Mouse (Mus musculus) gastrocnemius, postnatal 36 days (tissue): ENCODE data around the gene Adgrg2. TPM values are rescaled to one million over a fixed set of nuclear protein-coding genes. Genes with fewer than 3 reads are reported as not detected.

Source experiments
- DNase-seq, 2 experiments: peaks; one replicate each; pipeline ENCODE4 v3.0.0; 2022
- intact Hi-C: fragments of 180-260 bp; cut with DNase I; formaldehyde crosslinking; loops from one replicate; pipeline ENCODE4 v1.15.1; 2025
- total RNA-seq, 2 experiments: library from RNA; stranded (reverse); gene quantifications; 2 replicates each; pipeline ENCODE4 v1.2.3; 2021

Gene Adgrg2
- total RNA-seq, 2 experiments from 2014 or later: 0.39 to 1.4 TPM

DNA sequence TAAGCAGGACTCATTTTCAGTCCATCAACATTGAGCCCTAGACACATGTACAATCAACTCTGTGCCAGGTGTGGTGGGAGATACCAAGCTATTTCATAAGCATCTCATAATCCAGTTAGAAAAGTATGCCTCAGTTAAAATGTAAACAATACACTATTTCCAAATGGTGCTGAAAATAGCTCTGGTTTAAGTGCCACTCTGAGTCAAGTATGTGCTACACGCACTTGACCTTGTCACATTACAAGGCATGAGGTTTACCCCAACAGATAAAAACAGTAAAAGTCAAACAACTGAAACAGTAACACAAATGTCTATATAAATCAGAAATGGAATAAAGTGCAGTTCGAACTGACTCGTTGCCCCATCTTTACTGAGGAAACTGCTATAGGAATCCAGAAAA lies 110.6 kb downstream of the Adgrg2 start:
- no peak for DNase-seq
- intact Hi-C loops: no loop called here

DNA sequence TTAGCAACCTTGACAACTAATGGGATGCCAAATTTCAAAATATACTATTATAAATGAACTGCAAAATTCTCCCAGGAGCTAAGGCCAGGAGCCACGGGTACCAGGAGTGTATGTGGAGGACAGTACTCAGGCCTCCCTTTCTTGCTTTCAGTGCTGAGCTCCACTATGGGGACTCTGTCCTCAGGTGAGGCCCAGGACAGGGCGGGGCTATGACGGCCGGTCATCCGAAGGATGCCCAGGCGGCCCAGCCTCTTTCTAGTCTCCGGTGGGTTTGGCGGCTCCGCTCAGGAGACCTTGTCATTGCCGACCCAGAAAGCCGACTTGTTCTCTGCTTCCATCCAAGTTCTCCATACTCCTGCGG lies 111.2 kb downstream of the Adgrg2 start:
- no peak for DNase-seq
- intact Hi-C loops: no loop called here

DNA sequence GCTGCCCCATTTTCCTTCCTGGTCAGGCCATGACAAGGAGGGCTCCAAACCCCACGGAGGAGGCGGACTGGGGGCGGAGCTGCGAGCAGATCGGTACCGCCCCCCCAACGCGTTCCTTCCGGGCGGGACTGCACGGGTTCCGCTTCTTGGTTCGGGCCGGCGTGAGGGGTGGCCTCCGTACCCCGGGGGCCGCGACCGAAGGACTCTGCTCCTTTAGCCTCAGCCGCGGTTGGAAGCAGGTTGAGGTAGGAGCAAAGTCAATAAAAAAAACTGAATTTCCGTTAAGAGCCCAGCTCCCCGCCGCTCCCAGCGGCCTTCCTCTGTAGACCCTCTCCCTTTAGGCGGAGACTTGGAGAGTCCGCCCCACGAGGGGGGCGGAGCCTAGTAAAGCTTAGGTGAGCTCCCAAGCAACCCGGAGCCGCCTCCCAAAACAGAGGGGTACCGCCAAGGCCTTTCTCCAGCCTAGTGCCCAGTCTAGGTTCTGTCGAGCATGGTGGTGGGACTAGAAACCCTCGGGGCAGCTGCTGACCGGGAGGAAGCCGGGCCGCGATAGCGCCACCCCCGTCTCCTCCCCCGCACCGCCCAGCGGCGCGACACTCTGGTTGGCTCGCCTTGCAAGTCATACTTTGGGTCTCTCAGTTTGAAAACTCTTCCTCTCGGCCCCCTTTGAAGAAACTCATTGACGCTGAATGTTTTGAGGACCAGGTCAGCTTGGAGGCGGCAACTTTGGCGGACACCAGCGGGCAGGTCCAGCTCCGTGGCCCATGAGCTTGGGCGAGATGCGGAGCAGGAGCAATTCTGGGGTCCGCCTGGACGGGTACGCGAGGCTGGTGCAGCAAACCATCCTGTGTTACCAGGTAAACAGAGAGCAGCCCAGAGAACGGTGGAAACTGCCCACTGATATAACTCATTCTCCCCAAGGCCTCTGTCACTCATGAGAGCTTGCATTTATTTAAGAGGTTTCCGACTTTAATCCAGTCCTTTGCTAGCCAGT lies 111.9 kb downstream of the Adgrg2 start, which contains the start of gene Phka2:
TSS of gene Phka2 (plus strand) at position 119 of the 994 bp plus-strand sequence.
- peak; percentile 77 to 80 for DNase-seq
- intact Hi-C loops: no loop called here

GRCm38 (mm10) chrX:160509046-160509445 lies 118.6 kb downstream of the Adgrg2 start:
- intact Hi-C loops: no loop called here
- no peak for DNase-seq

- intact Hi-C loops: no loop called here
Observed at GRCm38 (mm10) chrX:160510197-160510596, 119.7 kb downstream of the Adgrg2 start.

GRCm38 (mm10) chrX:160516027-160516426 lies 125.5 kb downstream of the Adgrg2 start:
- intact Hi-C loops: no loop called here
- no peak for DNase-seq

More at GRCm38 (mm10) chrX:160510197-160510596, 119.7 kb downstream of the Adgrg2 start:
- no peak for DNase-seq

DNA sequence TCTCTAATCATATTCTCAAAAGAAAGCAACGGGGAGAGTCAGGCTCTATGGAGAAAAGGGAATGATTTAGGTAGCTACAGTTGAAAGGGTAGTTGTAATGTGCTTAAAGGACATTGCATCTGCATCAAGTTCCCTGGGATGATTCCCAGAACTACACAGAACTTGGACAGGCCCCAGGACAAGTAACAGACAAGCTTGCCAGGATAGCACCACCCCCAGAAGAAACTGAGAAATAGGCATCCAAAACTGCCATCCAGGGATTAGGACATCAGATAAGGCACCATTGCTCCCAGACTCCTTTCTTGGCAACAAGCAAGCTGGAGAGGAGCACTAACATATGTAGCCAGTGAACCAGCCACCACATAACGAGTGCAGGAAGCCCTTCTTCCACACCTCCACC lies 152.3 kb downstream of the Adgrg2 start:
- intact Hi-C loops: no loop called here
- DNase-seq: no peak

Other genes with a start within 250 kb of the Adgrg2 start
- gene Phka2, start 111.5 kb downstream of the Adgrg2 start, total RNA-seq: 1 to 10 TPM; 4.0 to 6.3 TPM